Mouse (Mus musculus) MEL (cell line): ENCODE data around the gene Zbtb34. TPM values are rescaled to one million over a fixed set of nuclear protein-coding genes. Genes with fewer than 3 reads are reported as not detected.

ENCODE experiments used
- DNase-seq: peaks from one replicate; pipeline ENCODE4 v3.0.0; 2011; ENCODE audit warnings: low read depth, low spot score
- H3K27ac ChIP-seq: 2 replicates; pipeline ENCODE4 v1.5.1; 2012; ENCODE audit warnings: low read depth, mild to moderate bottlenecking, control low read depth, low read length, moderate library complexity; ENCODE audit not compliant: control insufficient read depth
- H3K27me3 ChIP-seq, 2 experiments: fragments of 150-350 bp in 1 of 2; sonication (generic) in 1 of 2; 2 replicates each; pipeline ENCODE4 v1.6.1; 2012; ENCODE audit warnings: low read length in 2 of 2, mild to moderate bottlenecking in 2 of 2, improper control_type of control experiment in 1 of 2, moderate library complexity in 1 of 2; ENCODE audit not compliant: insufficient read depth in 2 of 2, control insufficient read depth in 1 of 2
- H3K36me3 ChIP-seq, 2 experiments: 2 replicates each; pipeline ENCODE4 v1.6.1; 2012 to 2014; ENCODE audit warnings: low read length in 2 of 2, improper control_type of control experiment in 1 of 2, inconsistent platforms in 1 of 2, mild to moderate bottlenecking in 1 of 2; ENCODE audit not compliant: insufficient read depth in 2 of 2, control insufficient read depth in 1 of 2
- H3K4me1 ChIP-seq, 2 experiments: fragments of 150-350 bp in 1 of 2; sonication (generic) in 1 of 2; 2 replicates each; pipeline ENCODE4 v1.6.1; 2012; ENCODE audit warnings: low read length in 2 of 2, improper control_type of control experiment in 1 of 2, mild to moderate bottlenecking in 1 of 2; ENCODE audit not compliant: insufficient read depth in 2 of 2, control insufficient read depth in 1 of 2
- H3K4me3 ChIP-seq, 2 experiments: fragments of 150-350 bp in 1 of 2; sonication (generic) in 1 of 2; 2 replicates each; pipeline ENCODE4 v1.5.1; 2012; ENCODE audit warnings: low read depth in 2 of 2, low read length in 2 of 2, mild to moderate bottlenecking in 2 of 2, moderate library complexity in 2 of 2, control low read depth in 1 of 2, improper control_type of control experiment in 1 of 2; ENCODE audit not compliant: control insufficient read depth in 1 of 2, insufficient read depth in 1 of 2
- H3K79me2 ChIP-seq: 2 replicates; pipeline ENCODE4 v1.6.1; 2012; ENCODE audit warnings: mild to moderate bottlenecking, low read length, moderate library complexity; ENCODE audit not compliant: control insufficient read depth, poor library complexity, insufficient read depth
- H3K9ac ChIP-seq: 2 replicates; pipeline ENCODE4 v1.6.1; 2012; ENCODE audit warnings: low read depth, mild to moderate bottlenecking, control low read depth, low read length, moderate library complexity; ENCODE audit not compliant: control insufficient read depth, poor library complexity, severe bottlenecking
- H3K9me3 ChIP-seq: fragments of 150-350 bp; sonication (generic); replicated peaks from 2 replicates; pipeline ENCODE4 v1.6.1; 2012; ENCODE audit warnings: mild to moderate bottlenecking, low read length, improper control_type of control experiment, moderate library complexity; ENCODE audit not compliant: insufficient read depth
- CHD1 ChIP-seq: IDR thresholded peaks from 2 replicates; pipeline ENCODE4 v1.6.1; 2012; ENCODE audit warnings: low read depth, mild to moderate bottlenecking, inconsistent platforms, low read length, improper control_type of control experiment
- CHD2 ChIP-seq: IDR thresholded peaks from 2 replicates; pipeline ENCODE4 v1.6.1; 2011; ENCODE audit warnings: low read length, improper control_type of control experiment
- CTCF ChIP-seq, 3 experiments: IDR thresholded peaks in 2 of 3; conservative IDR thresholded peaks in 1 of 3; 2 replicates each; pipeline ENCODE4 v1.5.1; 2011 to 2012; ENCODE audit warnings: low read length in 3 of 3, low read depth in 2 of 3, mild to moderate bottlenecking in 2 of 3, improper control_type of control experiment in 1 of 3, inconsistent platforms in 1 of 3, mixed read lengths in 1 of 3, moderate library complexity in 1 of 3; ENCODE audit not compliant: control insufficient read depth in 1 of 3, insufficient read depth in 1 of 3, poor library complexity in 1 of 3, severe bottlenecking in 1 of 3
- GABPA ChIP-seq: IDR thresholded peaks from 2 replicates; pipeline ENCODE4 v1.6.1; 2012; ENCODE audit warnings: low read depth, mild to moderate bottlenecking, inconsistent platforms, low read length, improper control_type of control experiment, moderate library complexity
- GATA1 ChIP-seq: IDR thresholded peaks from 2 replicates; pipeline ENCODE4 v1.6.1; 2011; ENCODE audit warnings: low read depth, low read length, improper control_type of control experiment
- MEF2A ChIP-seq: IDR thresholded peaks from 2 replicates; pipeline ENCODE4 v1.6.1; 2014; ENCODE audit warnings: low read depth, mild to moderate bottlenecking, inconsistent platforms, low read length, improper control_type of control experiment; ENCODE audit not compliant: poor library complexity, insufficient replicate concordance, severe bottlenecking; ENCODE audit errors: extremely low read depth
- MXI1 ChIP-seq: IDR thresholded peaks from 2 replicates; pipeline ENCODE4 v1.6.1; 2011; ENCODE audit warnings: mild to moderate bottlenecking, low read depth, low read length, improper control_type of control experiment
- MYB ChIP-seq: IDR thresholded peaks from 2 replicates; pipeline ENCODE4 v1.6.1; 2011; ENCODE audit warnings: mild to moderate bottlenecking, low read depth, low read length, improper control_type of control experiment
- NRF1 ChIP-seq: IDR thresholded peaks from 2 replicates; pipeline ENCODE4 v1.6.1; 2014; ENCODE audit warnings: low read depth, mild to moderate bottlenecking, inconsistent platforms, low read length, improper control_type of control experiment, moderate library complexity; ENCODE audit not compliant: poor library complexity, insufficient read depth, severe bottlenecking
- RAD21 ChIP-seq: IDR thresholded peaks from 2 replicates; pipeline ENCODE4 v1.6.1; 2011; ENCODE audit warnings: mild to moderate bottlenecking, low read depth, low read length, improper control_type of control experiment
- SMC3 ChIP-seq: IDR thresholded peaks from 2 replicates; pipeline ENCODE4 v1.6.1; 2011; ENCODE audit warnings: low read depth, low read length, improper control_type of control experiment
- TCF12 ChIP-seq: IDR thresholded peaks from 2 replicates; pipeline ENCODE4 v1.6.1; 2014; ENCODE audit warnings: low read depth, mild to moderate bottlenecking, inconsistent platforms, low read length, improper control_type of control experiment, moderate library complexity
- USF1 ChIP-seq: IDR thresholded peaks from 2 replicates; pipeline ENCODE4 v1.6.1; 2014; ENCODE audit warnings: low read depth, mild to moderate bottlenecking, inconsistent platforms, low read length, improper control_type of control experiment, moderate library complexity
- ZC3H11A ChIP-seq: IDR thresholded peaks from 2 replicates; pipeline ENCODE4 v1.6.1; 2012; ENCODE audit warnings: low read depth, mild to moderate bottlenecking, inconsistent platforms, low read length, improper control_type of control experiment
- ZMIZ1 ChIP-seq: IDR thresholded peaks from 2 replicates; pipeline ENCODE4 v1.6.1; 2012; ENCODE audit warnings: low read depth, mild to moderate bottlenecking, inconsistent platforms, low read length, improper control_type of control experiment, moderate library complexity
- ZNF384 ChIP-seq: IDR thresholded peaks from 2 replicates; pipeline ENCODE4 v1.6.1; 2012; ENCODE audit warnings: low read depth, mild to moderate bottlenecking, inconsistent platforms, low read length, improper control_type of control experiment
- polyA plus RNA-seq, 2 experiments: library from polyadenylated mRNA; stranded (reverse) in 1 of 2; unstranded in 1 of 2; fragments of >175 nt in 1 of 2; fragments of >200 nt in 1 of 2; gene quantifications; 2 replicates each; pipeline versions ENCODE4 v1.2.1 to v1.2.4; 2012; ENCODE audit warnings: low replicate concordance in 2 of 2, low read depth in 1 of 2; ENCODE audit not compliant: insufficient read length in 2 of 2, insufficient read depth in 1 of 2, missing spikeins in 1 of 2
- total RNA-seq: library from RNA; depleted of rRNA; stranded (reverse); fragments of 300-350 nt; gene quantifications from 2 replicates; pipeline ENCODE4 v1.2.3, GENCODE M21; 2012

Gene Zbtb34
- total and polyA plus RNA-seq, 3 experiments, result 9.6 to 10.1 TPM; not detected in 1

GRCm38 (mm10) chr2:33435036-33435650 is 4.0 kb upstream of the Zbtb34 start:
- Histone ChIP-seq H3K27ac (no peak overlapping the region), H3K79me2 (peaks cover 11% of the 10 kb centered on the region), H3K36me3 (peaks cover 0 to 3% of the 10 kb centered on the region in 2 experiments; a peak in 2 of 4 replicates), H3K27me3 (no peaks in the 10 kb centered on the region), H3K4me1 (no peaks in the 10 kb centered on the region; a peak in 1 of 4 replicates), H3K4me3 (no peak overlapping the region), H3K9ac (no peak overlapping the region), H3K9me3 (no peaks in the 10 kb centered on the region)
- TF ChIP-seq CHD1 (no peak), USF1 (0 out of 2 replicates have a peak, but pooled peaks have one; percentile 14)
- no peak for DNase-seq

- Histone ChIP-seq H3K79me2 (peaks cover 23% of the 10 kb centered on the region), H3K9me3 (no peaks in the 10 kb centered on the region), H3K4me1 (peaks cover 0 to 9% of the 10 kb centered on the region in 2 experiments; a peak in 3 of 4 replicates), H3K27ac (no peak overlapping the region), H3K4me3 (no peak overlapping the region), H3K27me3 (no peaks in the 10 kb centered on the region), H3K9ac (no peak overlapping the region), H3K36me3 (peaks cover 0 to 11% of the 10 kb centered on the region in 2 experiments; a peak in 2 of 4 replicates)
- peak; percentile 79 for DNase-seq
- 0 out of 2 replicates have a peak, but pooled peaks have one; percentile 2 for TF ChIP-seq ZC3H11A
- TF ChIP-seq MEF2A, result no peak
- peak; percentile 51 for TF ChIP-seq SMC3
- TF ChIP-seq RAD21, result peak; percentile 26
- peak; percentile 51 to 67 (median 66) for TF ChIP-seq CTCF (IDR thresholded peaks at IDR 0.05 in 2 of 3, conservative IDR thresholded peaks at IDR 0.05 in 1 of 3; ENCODE audit: control insufficient read depth in 1 of 3, insufficient read depth in 1 of 3, low read depth in 2 of 3, low read length in 3 of 3, poor library complexity in 1 of 3, severe bottlenecking in 1 of 3)
These were observed 1.8 kb upstream of the Zbtb34 start for GRCm38 (mm10) chr2:33432877-33433276.

DNA sequence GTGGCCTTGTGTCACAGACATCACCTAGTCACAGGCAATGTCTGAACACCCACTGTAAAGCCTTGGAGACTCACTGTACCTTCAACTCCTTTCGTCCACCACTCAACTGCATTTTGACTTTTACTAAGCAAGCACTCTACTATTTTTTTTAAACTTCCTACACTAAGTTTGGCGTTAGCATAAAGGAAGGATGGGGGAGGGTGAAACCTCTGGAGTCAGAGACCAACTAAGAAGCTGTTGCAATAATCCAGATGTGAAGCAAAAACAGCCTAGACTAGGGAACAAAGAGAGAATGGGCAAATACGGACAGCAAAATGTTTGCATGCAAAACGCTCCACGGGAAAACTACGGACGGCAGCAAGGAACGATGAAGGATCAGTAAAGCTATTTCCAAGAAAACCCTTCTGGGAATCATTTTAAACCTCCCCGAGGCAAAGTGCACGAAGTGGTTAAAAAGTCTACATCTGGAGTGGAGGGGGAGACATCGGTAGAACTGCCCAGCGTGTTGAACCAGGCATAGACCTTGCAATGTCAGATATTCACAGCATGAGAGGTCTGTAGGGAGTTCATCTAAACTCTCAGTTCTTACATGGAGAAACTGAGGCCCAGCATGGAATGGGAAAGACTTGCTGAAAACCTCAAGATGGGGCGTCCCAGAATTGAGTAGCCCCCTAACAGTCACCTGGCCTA is 898 bp downstream of the Zbtb34 start:
- Histone ChIP-seq H3K4me3 (peak overlapping the region; percentile 85 to 95), H3K9ac (peak overlapping the region; percentile 96), H3K27me3 (no peaks in the 10 kb centered on the region), H3K27ac (peak overlapping the region; percentile 71), H3K36me3 (peaks cover 0 to 11% of the 10 kb centered on the region in 2 experiments; a peak in 3 of 4 replicates), H3K9me3 (no peaks in the 10 kb centered on the region), H3K79me2 (peaks cover 23% of the 10 kb centered on the region), H3K4me1 (peaks cover 0 to 9% of the 10 kb centered on the region in 2 experiments; a peak in 3 of 4 replicates)
- no peak for TF ChIP-seq MYB
- TF ChIP-seq MXI1, result 0 out of 2 replicates have a peak, but pooled peaks have one; percentile 4
- TF ChIP-seq TCF12, result no peak
- no peak for TF ChIP-seq MEF2A
- TF ChIP-seq ZMIZ1, result no peak
- no peak for TF ChIP-seq NRF1
- no peak for TF ChIP-seq GABPA
- TF ChIP-seq CHD2, result no peak
- peak; percentile 56 for TF ChIP-seq ZNF384
- TF ChIP-seq GATA1, result no peak
- peak; percentile 61 for DNase-seq
